Mouse (Mus musculus) liver, postnatal 0 days (tissue): ENCODE results near the gene Smurf1. TPM values are rescaled to one million over a fixed set of nuclear protein-coding genes. Genes with fewer than 3 reads are reported as not detected.

ENCODE experiments used
- ATAC-seq: fragments of 200-750 bp; cut with Nextera tagmentation; 2 replicates; pipeline ENCODE4 v1.8.0; 2017; ENCODE audit warnings: mild to moderate bottlenecking, moderate library complexity
- DNase-seq: peaks from one replicate; pipeline ENCODE4 v3.0.0-alpha.2; 2016
- H3K27ac ChIP-seq: fragments of 300-500 bp; sonication (generic); 2 replicates; pipeline ENCODE4 v1.5.1; 2014; ENCODE audit warnings: antibody characterized with exemption, moderate library complexity, mild to moderate bottlenecking, low read depth
- H3K27me3 ChIP-seq: fragments of 300-500 bp; sonication (generic); 2 replicates; pipeline ENCODE4 v1.6.1; 2014; ENCODE audit warnings: low read length, control low read depth, mixed read lengths; ENCODE audit not compliant: insufficient read depth
- H3K36me3 ChIP-seq: fragments of 300-500 bp; sonication (generic); replicated peaks from 2 replicates; pipeline ENCODE4 v1.6.1; 2014; ENCODE audit warnings: mild to moderate bottlenecking, control low read depth, low read length, moderate library complexity, mixed read lengths; ENCODE audit not compliant: insufficient read depth
- H3K4me1 ChIP-seq: fragments of 300-500 bp; sonication (generic); 2 replicates; pipeline ENCODE4 v1.6.1; 2014; ENCODE audit warnings: antibody characterized with exemption, mild to moderate bottlenecking, control low read depth; ENCODE audit not compliant: insufficient read depth
- H3K4me2 ChIP-seq: fragments of 300-500 bp; sonication (generic); 2 replicates; pipeline ENCODE4 v1.6.1; 2014; ENCODE audit warnings: low read depth, mild to moderate bottlenecking, low read length, moderate library complexity, mixed read lengths
- H3K4me3 ChIP-seq: fragments of 300-500 bp; sonication (generic); 2 replicates; pipeline ENCODE4 v1.5.1; 2014; ENCODE audit warnings: low read depth, low read length
- H3K9ac ChIP-seq: fragments of 300-500 bp; sonication (generic); replicated peaks from 2 replicates; pipeline ENCODE4 v1.6.1; 2014; ENCODE audit warnings: mild to moderate bottlenecking, moderate library complexity
- H3K9me3 ChIP-seq: fragments of 300-500 bp; sonication (generic); 2 replicates; pipeline ENCODE4 v1.6.1; 2016; ENCODE audit warnings: mild to moderate bottlenecking, control low read depth, low read length, mixed read lengths
- CTCF ChIP-seq: sonication (generic); IDR thresholded peaks from 2 replicates; pipeline ENCODE4 v1.5.1; 2016; ENCODE audit warnings: antibody characterized with exemption, low read depth
- EP300 ChIP-seq: IDR thresholded peaks from 2 replicates; pipeline ENCODE4 v1.6.1; 2016; ENCODE audit warnings: antibody characterized with exemption, low read depth, mild to moderate bottlenecking
- WGBS: fragments of 180-500 bp; shearing (Covaris S2); extraction: QIAGEN DNeasy Blood & Tissue Kit; methylation state at CpG from one replicate; pipeline ENCODE4 v1.1.7; 2014; ENCODE audit not compliant: insufficient replicate concordance; 5-methylcytosine and 5-hydroxymethylcytosine counted together
- polyA plus RNA-seq: library from polyadenylated mRNA; unstranded; fragments of >200 nt; fragmentation: Nextera tagmentation; extraction: Ambion mirVana; gene quantifications from 2 replicates; pipeline ENCODE4 v1.2.1, GENCODE M21; 2015

Smurf1 gene
- polyA plus RNA-seq, 1 experiment from 2014 or later, result 2.2 TPM

DNA sequence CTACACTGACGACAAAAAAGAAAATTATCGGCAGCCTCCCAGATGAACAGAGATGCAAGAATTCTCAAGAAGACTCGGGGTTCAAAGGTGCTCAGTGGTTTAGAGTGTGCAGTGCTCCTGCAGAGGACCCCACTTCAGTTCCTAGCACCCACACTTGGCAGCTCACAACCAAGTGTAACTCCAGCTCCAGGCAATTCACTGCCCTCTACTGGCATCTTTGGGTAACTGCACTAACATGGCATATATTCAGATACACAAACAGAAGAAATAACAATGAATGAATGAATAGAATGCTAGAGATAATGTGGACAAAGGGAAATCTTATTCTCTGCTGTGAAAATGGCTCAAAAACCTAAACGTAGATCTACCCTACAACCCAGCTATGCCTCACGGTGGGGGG, 19.2 kb upstream of the Smurf1 start:
- Histone ChIP-seq H3K36me3 (no peaks in the 10 kb centered on the region), H3K27me3 (no peaks in the 10 kb centered on the region), H3K4me1 (no peaks in the 10 kb centered on the region), H3K9ac (no peak overlapping the region), H3K4me3 (no peak overlapping the region), H3K4me2 (no peak overlapping the region), H3K9me3 (peaks cover 8% of the 10 kb centered on the region), H3K27ac (no peak overlapping the region)
- ATAC-seq, result no peak
- DNase-seq, result no peak
- 90% methylated on average over 5 of the region's 5 CpGs for WGBS
- TF ChIP-seq EP300, result no peak
- TF ChIP-seq CTCF, result peak; percentile 38

DNA sequence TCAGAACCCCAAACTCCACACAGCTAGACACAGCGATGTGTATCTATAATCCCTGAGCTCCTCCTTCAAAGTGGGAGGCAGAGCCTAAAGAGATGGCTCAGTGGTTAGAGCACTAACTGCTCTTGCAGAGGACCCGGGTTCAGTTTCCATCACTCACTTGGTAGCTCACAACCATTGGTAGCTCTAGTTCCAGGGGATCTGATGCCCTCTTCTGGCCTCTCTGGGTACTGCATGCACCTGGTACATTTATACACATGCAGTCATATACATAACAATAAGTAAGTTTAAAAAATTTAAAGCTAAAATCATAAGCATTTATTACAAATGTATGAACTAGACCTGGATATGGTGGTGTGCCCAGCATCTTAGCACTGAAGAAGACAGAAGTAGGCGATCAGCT, 17.6 kb upstream of the Smurf1 start:
- no peak for DNase-seq
- Histone ChIP-seq H3K27me3 (no peaks in the 10 kb centered on the region), H3K27ac (no peak overlapping the region), H3K36me3 (no peaks in the 10 kb centered on the region), H3K4me2 (no peak overlapping the region), H3K4me1 (no peaks in the 10 kb centered on the region), H3K9ac (no peak overlapping the region), H3K9me3 (peaks cover 8% of the 10 kb centered on the region), H3K4me3 (no peak overlapping the region)
- TF ChIP-seq EP300, result no peak
- TF ChIP-seq CTCF, result peak; percentile 43
- 90% methylated on average over 3 of the region's 3 CpGs for WGBS
- ATAC-seq, result no peak

DNA sequence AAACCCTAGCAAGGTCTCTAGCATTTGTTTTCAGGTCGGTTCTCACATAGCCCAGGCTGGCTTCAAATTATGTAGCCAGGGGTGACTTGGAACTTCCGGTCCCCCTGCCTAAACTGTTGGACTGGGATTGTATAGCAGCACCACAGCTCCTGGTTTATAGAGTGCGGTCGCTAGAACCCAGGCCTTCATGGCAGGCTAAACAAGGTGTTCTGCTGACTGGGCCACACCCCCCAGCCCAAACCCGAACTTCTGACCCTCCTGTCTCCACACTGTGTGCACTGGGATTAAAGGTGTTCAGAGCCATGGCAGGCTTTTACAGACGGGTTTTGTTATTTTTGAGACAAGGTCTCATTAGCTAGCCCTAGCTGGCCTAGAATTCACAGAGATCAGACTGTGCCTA, 13.5 kb upstream of the Smurf1 start:
- TF ChIP-seq CTCF (no peak), EP300 (no peak)
- H3K36me3 ChIP-seq, result no peaks in the 10 kb centered on the region
- ATAC-seq (no peak), DNase-seq (no peak)
- no peaks in the 10 kb centered on the region for H3K4me1 ChIP-seq
- WGBS, result 76% methylated on average over 6 of the region's 6 CpGs
- H3K4me3 ChIP-seq, result no peak overlapping the region
- H3K9me3 ChIP-seq, result peaks cover 3% of the 10 kb centered on the region; the same call in 1 of the 2 replicates
- no peak overlapping the region for H3K4me2 ChIP-seq
- H3K27ac ChIP-seq, result no peak overlapping the region
- H3K27me3 ChIP-seq, result no peaks in the 10 kb centered on the region
- no peak overlapping the region for H3K9ac ChIP-seq

DNA sequence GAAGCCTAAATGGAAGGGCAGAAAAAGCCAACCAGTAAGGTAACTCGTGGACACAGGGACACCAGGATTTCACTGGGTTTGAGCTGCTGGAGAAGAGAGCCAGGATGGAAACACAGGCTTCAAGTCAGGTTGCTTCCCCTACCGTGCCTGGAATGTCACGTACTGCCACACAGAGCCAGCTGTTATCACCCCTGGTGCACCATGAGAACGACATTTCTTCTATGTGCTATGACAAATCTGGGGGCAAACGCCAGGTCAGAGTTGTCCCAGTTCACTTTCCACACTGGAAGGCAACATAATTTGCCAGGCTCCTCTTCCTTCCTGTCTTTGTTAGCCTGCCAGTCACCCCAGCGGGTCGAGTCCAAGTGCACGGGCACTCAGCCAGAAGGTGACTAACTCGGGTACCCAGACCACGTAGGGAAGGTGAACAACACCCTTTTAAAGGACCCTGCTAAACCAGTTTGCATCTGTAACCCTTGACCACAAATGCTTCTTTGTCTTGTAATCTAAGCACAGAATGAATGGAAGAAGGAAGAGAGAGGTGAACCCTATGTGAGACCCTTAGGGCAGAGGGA, 13.0 kb upstream of the Smurf1 start:
- H3K4me1 ChIP-seq, result no peaks in the 10 kb centered on the region
- no peaks in the 10 kb centered on the region for H3K27me3 ChIP-seq
- no peaks in the 10 kb centered on the region for H3K36me3 ChIP-seq
- TF ChIP-seq CTCF (no peak), EP300 (no peak)
- ATAC-seq, result no peak
- DNase-seq, result peak; percentile 26
- peaks cover 3% of the 10 kb centered on the region; the same call in 1 of the 2 replicates for H3K9me3 ChIP-seq
- WGBS, result 39% methylated on average over 10 of the region's 10 CpGs
- no peak overlapping the region for H3K4me2 ChIP-seq
- H3K4me3 ChIP-seq, result no peak overlapping the region
- no peak overlapping the region for H3K9ac ChIP-seq
- H3K27ac ChIP-seq, result no peak overlapping the region

DNA sequence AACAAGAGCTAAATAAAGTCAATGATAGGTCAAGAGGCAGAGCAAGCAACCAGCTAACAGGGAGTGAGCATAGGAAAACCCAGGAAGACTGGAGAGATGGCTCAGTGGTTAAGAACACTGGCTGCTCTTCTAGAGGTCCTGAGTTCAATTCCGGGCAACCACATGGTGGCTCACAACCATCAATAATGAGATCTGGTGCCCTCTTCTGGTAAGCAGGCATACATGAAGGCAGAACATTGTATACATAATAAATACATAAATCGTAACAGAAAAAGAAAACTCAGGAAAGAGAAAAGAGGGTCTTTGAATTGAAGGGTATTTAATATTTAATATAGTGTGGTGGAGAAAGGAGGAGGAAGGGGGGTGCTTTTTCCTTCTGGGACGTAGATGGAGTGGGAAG, 5.6 kb upstream of the Smurf1 start:
- TF ChIP-seq EP300 (no peak), CTCF (peak; percentile 28; the same call in 1 of the 2 replicates)
- Histone ChIP-seq H3K4me3 (no peak overlapping the region), H3K4me2 (no peak overlapping the region), H3K4me1 (no peaks in the 10 kb centered on the region; the same call in 1 of the 2 replicates), H3K9ac (no peak overlapping the region), H3K27me3 (peaks cover 10% of the 10 kb centered on the region), H3K9me3 (no peaks in the 10 kb centered on the region), H3K36me3 (no peaks in the 10 kb centered on the region), H3K27ac (no peak overlapping the region)
- no peak for DNase-seq
- ATAC-seq, result no peak
- 83% methylated on average over 3 of the region's 3 CpGs for WGBS

DNA sequence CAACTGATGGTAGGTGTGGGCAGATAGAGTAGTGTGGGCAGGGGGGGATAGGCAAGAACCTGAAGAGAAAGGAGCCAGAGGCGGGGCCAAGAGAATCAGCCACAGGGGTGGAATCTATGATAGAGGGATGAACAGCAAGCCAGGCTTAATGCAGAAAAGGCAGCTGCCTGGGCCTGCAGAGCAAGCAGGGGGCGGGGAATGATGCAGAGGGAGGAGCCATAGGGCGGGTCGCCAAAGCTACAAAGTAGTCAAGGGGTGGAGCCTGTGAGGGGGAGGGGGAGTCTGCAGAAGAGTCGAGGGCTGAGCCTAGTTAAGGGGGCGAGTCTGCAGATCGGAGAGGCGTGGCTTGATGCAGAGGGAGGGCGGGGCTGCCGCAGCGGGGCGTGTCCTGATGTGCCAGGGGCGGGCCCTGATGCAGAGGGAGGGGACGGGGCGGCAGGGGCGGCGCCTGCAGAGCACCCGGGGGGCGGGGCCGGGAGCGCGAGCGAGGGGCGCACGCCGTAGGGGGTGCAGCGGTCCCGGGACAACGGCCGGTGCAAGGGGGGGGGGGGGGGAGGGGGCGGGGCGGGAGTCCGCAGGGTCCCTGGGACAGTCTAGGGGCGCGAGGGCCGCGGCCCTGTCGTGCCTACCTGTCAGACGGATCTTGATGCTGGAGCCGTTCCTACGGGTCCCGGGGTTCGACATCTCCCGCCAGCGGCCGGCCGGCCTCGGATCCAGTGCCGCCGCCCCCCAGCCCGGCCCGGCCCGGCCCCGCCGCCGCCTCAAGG, 592 bp downstream of the Smurf1 start:
- Histone ChIP-seq H3K4me1 (peaks cover 10% of the 10 kb centered on the region), H3K27ac (peak overlapping the region; percentile 92), H3K4me3 (peak overlapping the region; percentile 74), H3K27me3 (peaks cover 11% of the 10 kb centered on the region), H3K4me2 (peak overlapping the region; percentile 84), H3K9me3 (no peaks in the 10 kb centered on the region), H3K36me3 (no peaks in the 10 kb centered on the region), H3K9ac (peak overlapping the region; percentile 84)
- 4% methylated on average over 18 of the region's 56 CpGs for WGBS
- TF ChIP-seq EP300, result no peak
- no peak for TF ChIP-seq CTCF
- DNase-seq, result peak; percentile 91
- ATAC-seq, result peak; percentile 83
